Mouse (Mus musculus) adrenal gland, postnatal 10 days (tissue): ENCODE data around the gene Rock2. TPM values are rescaled to one million over a fixed set of nuclear protein-coding genes. Genes with fewer than 3 reads are reported as not detected.
"Not testable (repeated sequence)": the region's sequence is repeated elsewhere in the genome, so short reads cannot be mapped to it uniquely, and the experiment has no call there.

Experiments
- DNase-seq: peaks from one replicate; pipeline ENCODE4 v3.0.0; 2021; ENCODE audit warnings: mixed read lengths
- total RNA-seq, 2 experiments: library from RNA; stranded (reverse); gene quantifications; 2 replicates each; pipeline ENCODE4 v1.2.3; 2021

Gene Rock2
- total RNA-seq, 2 experiments from 2014 or later, result 49.0 to 67.2 TPM

- peak; percentile 90 for DNase-seq
Observed at GRCm38 (mm10) chr12:16999739-17000497, 105.2 kb downstream of the Rock2 start, which contains the start of gene Pqlc3. Gene Pqlc3 (minus strand): TSS chr12:17000408.

GRCm38 (mm10) chr12:17000628-17001027 is 105.9 kb downstream of the Rock2 start:
- DNase-seq, result no peak

- no peak for DNase-seq
Observed at GRCm38 (mm10) chr12:17001211-17001610, 106.5 kb downstream of the Rock2 start.

GRCm38 (mm10) chr12:17009466-17009865 is 114.8 kb downstream of the Rock2 start:
- DNase-seq, result no peak

GRCm38 (mm10) chr12:17011100-17011870 is 116.6 kb downstream of the Rock2 start, which contains the start of gene 2410004P03Rik:
Gene 2410004P03Rik (minus strand): TSS chr12:17011727.
- peak; percentile 90 for DNase-seq

GRCm38 (mm10) chr12:17012067-17012899 is 117.6 kb downstream of the Rock2 start:
- no peak for DNase-seq

GRCm38 (mm10) chr12:17015711-17016110 is 121.0 kb downstream of the Rock2 start:
- DNase-seq, result no peak

- peak; percentile 78 for DNase-seq
Observed at GRCm38 (mm10) chr12:17018468-17018867, 123.8 kb downstream of the Rock2 start.

- DNase-seq, result not testable (repeated sequence)
Observed at GRCm38 (mm10) chr12:17021125-17021524, 126.4 kb downstream of the Rock2 start.

GRCm38 (mm10) chr12:17022145-17022544 is 127.5 kb downstream of the Rock2 start:
- DNase-seq, result no peak

GRCm38 (mm10) chr12:17024554-17025110 is 129.9 kb downstream of the Rock2 start:
- DNase-seq, result no peak

- DNase-seq, result peak; percentile 85
Observed at GRCm38 (mm10) chr12:17032694-17033463, 138.2 kb downstream of the Rock2 start.

GRCm38 (mm10) chr12:17033464-17033841 is 138.8 kb downstream of the Rock2 start:
- DNase-seq, result no peak

- no peak for DNase-seq
Observed at GRCm38 (mm10) chr12:17034671-17035070, 140.0 kb downstream of the Rock2 start.

GRCm38 (mm10) chr12:17035128-17035527 is 140.4 kb downstream of the Rock2 start:
- DNase-seq, result peak; percentile 41

GRCm38 (mm10) chr12:17036532-17036931 is 141.8 kb downstream of the Rock2 start:
- no peak for DNase-seq

- no peak for DNase-seq
Observed at GRCm38 (mm10) chr12:17037053-17037610, 142.4 kb downstream of the Rock2 start.
